Mouse (Mus musculus): ENCODE results near the gene Zan.

GRCm38 (mm10) chr5:137343412-137343811, 133.5 kb downstream of the Zan start:
- TF ChIP-seq POLR2A (IDR thresholded peaks at IDR 0.05; ENCODE audit: borderline replicate concordance, control insufficient read depth, low read depth, low read length) (no peak), CTCF (IDR thresholded peaks at IDR 0.05; ENCODE audit: control insufficient read depth, insufficient read depth, low read length) (no peak)
